Mouse (Mus musculus): ENCODE measurements around the gene Dph1.

Dph1 gene

GRCm38 (mm10) chr11:75134485-75135068 is 56.5 kb downstream of the Dph1 start:
- DNase-seq (ENCODE audit: low spot score in 2 of 2) = no peak

- no peak for DNase-seq (ENCODE audit: low spot score in 2 of 2)
Observed at GRCm38 (mm10) chr11:75133951-75134350, 57.1 kb downstream of the Dph1 start.

- DNase-seq (ENCODE audit: low spot score in 2 of 2) = no peak
Observed at GRCm38 (mm10) chr11:75133391-75133790, 57.6 kb downstream of the Dph1 start.

- no peak for DNase-seq (ENCODE audit: low spot score in 2 of 2)
Observed at GRCm38 (mm10) chr11:75132278-75132677, 58.8 kb downstream of the Dph1 start.

- DNase-seq (ENCODE audit: low spot score in 2 of 2) = no peak
Observed at GRCm38 (mm10) chr11:75131300-75131699, 59.7 kb downstream of the Dph1 start.

- DNase-seq (ENCODE audit: low spot score in 2 of 2) = no peak
Observed at GRCm38 (mm10) chr11:75129481-75129880, 61.6 kb downstream of the Dph1 start.
